Mouse (Mus musculus) lung, postnatal 0 days (tissue): ENCODE measurements at regions not wholly inside any gene's neighbourhood (a gene's known extent, or its start where the extent isn't known, plus 50 kb on each side); places are given as distances from the start of the nearest gene placed in this dataset.

Experiments used
- CTCF ChIP-seq: IDR thresholded peaks from 2 replicates; pipeline ENCODE4 v1.5.1; 2016; ENCODE audit warnings: antibody characterized with exemption, mild to moderate bottlenecking
- EP300 ChIP-seq: IDR thresholded peaks from 2 replicates; pipeline ENCODE4 v1.6.1; 2016; ENCODE audit warnings: antibody characterized with exemption, mild to moderate bottlenecking, control low read depth

DNA sequence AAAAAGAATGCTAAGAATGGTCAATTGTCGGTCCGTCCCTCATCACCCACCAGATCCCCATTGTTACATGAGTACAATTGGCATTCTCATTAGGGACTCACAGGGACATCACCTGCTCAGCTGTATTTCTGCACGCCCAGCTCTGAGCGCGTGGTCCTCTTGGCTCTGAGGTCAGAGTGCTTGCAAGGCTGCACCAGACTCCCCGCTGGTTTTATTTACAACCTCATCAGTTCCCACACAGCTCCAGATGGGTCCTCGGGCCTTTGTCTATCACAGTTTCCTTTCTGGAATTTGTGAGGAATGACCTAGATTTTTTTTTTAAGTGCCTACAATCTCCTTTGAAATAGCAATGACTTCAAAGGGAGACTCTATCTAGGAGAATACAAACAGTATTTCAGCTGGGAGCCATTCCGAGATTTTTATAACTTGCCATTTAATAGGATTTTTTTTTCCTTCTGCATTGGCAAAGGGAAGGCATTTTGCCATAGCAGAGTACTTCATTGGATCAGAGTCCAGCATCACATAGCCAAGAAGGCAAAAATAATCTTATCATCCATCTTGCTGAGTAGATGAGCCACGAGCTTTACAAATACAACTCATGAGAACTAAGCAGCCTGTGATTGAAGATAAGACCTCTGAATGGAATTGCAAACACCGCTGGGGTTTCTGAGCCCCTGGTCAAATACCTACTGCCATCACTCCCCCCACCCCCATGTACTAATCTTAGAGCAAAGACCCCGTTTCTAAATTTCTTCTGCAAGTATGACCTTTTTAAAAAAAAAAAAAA is 184.5 kb upstream of the Arg1 start:
- TF ChIP-seq CTCF (no peak), EP300 (no peak)
